ENCODE assay signal across 8 mouse cellular contexts in genomic region chr11:62553186-62553585, GRCm38 (mm10). TPM values are rescaled to one million over a fixed set of nuclear protein-coding genes. Genes with fewer than 3 reads are reported as not detected.
DNase-seq lines count a peak whose midpoint lies in the region; ATAC-seq and TF ChIP-seq lines count a peak whose summit lies in the region.

No protein-coding gene starts in this region.

- intact Hi-C loops in left cerebral cortex, adult 2 months (cut with DNase I): no loop called here
- intact Hi-C loops in left cerebral cortex, postnatal 36 days (cut with DNase I): no loop called here

- H3K4me2 ChIP-seq in embryonic facial prominence, embryonic 11.5 days (ENCODE audit: low read depth, low read length): peak overlapping the region; percentile 82
- peak overlapping the region; percentile 87 for H3K4me2 ChIP-seq in myocyte (ENCODE audit: low read depth)

- H3K27me3 ChIP-seq in embryonic facial prominence, embryonic 11.5 days (ENCODE audit: control insufficient read depth, insufficient read depth, low read length): no peaks in the 10 kb centered on the region
- no peaks in the 10 kb centered on the region for H3K27me3 ChIP-seq in myocyte (ENCODE audit: control insufficient read depth, insufficient read depth, insufficient read length)

- peak overlapping the region; percentile 53 for H3K4me3 ChIP-seq in left cerebral cortex, adult 2 months
- H3K4me3 ChIP-seq in embryonic facial prominence, embryonic 11.5 days (ENCODE audit: low read depth, low read length): peak overlapping the region; percentile 48
- peak overlapping the region; percentile 50 for H3K4me3 ChIP-seq in myocyte

- WGBS in embryonic facial prominence, embryonic 11.5 days: 58% methylated on average over 1 of the region's 1 CpGs

- H3ac ChIP-seq in myocyte (ENCODE audit: control insufficient read depth, insufficient read length): no peak overlapping the region

- H3K4me1 ChIP-seq in embryonic facial prominence, embryonic 11.5 days (ENCODE audit: control insufficient read depth, insufficient read depth, low read length): no peaks in the 10 kb centered on the region; the same call in 1 of the 2 replicates

- no peak for DNase-seq in left cerebral cortex, adult 2 months (ENCODE audit: extremely low spot score in 1 of 2, low spot score in 2 of 2)
- no peak for DNase-seq in left cerebral cortex, postnatal 36 days (ENCODE audit: low spot score in 2 of 2)
- DNase-seq in embryonic facial prominence, embryonic 11.5 days (ENCODE audit: low spot score): no peak
- DNase-seq in induced T-regulatory cell, adult 2 months (ENCODE audit: low read depth): peak; percentile 43
- DNase-seq in spleen, postnatal 10 days (ENCODE audit: low spot score in 2 of 2): no peak
- no peak for DNase-seq in adrenal gland, postnatal 10 days
- no peak for DNase-seq in kidney, adult 9 months

- no peak for ATAC-seq in embryonic facial prominence, embryonic 11.5 days (replicated peaks; ENCODE audit: insufficient number of reproducible peaks, low FRiP score, low TSS enrichment, low read depth)

- H3K36me3 ChIP-seq in embryonic facial prominence, embryonic 11.5 days (replicated peaks; ENCODE audit: control insufficient read depth, insufficient read depth, low read depth, low read length): peaks cover 4% of the 10 kb centered on the region; the same call in 1 of the 2 replicates
- peaks cover 17% of the 10 kb centered on the region for H3K36me3 ChIP-seq in myocyte (ENCODE audit: control insufficient read depth, insufficient read depth)

- H3K9ac ChIP-seq in embryonic facial prominence, embryonic 11.5 days (replicated peaks; ENCODE audit: low read length): peak overlapping the region; percentile 37; the same call in 1 of the 2 replicates

- no peak overlapping the region for H3K27ac ChIP-seq in left cerebral cortex, adult 2 months
- H3K27ac ChIP-seq in embryonic facial prominence, embryonic 11.5 days (replicated peaks; ENCODE audit: low read depth, low read length): no peak overlapping the region

- TF ChIP-seq CTCF in left cerebral cortex, adult 2 months (IDR thresholded peaks at IDR 0.05): no peak

- H3K9me3 ChIP-seq in embryonic facial prominence, embryonic 11.5 days (replicated peaks; ENCODE audit: control insufficient read depth, low read length): no peaks in the 10 kb centered on the region

- no peak for TF ChIP-seq POLR2A in myocyte (IDR thresholded peaks at IDR 0.05; ENCODE audit: insufficient read length, low read depth)

- peaks cover 32% of the 10 kb centered on the region for H3K79me2 ChIP-seq in myocyte (ENCODE audit: control insufficient read depth, insufficient read depth)

TF ChIP-seq in myocyte, 11 proteins besides CTCF, POLR2A, EP300 and RAD21:
- TF ChIP-seq TCF12 (IDR thresholded peaks at IDR 0.05; ENCODE audit: insufficient read depth, poor library complexity, severe bottlenecking): no peak
- TF ChIP-seq SRF (IDR thresholded peaks at IDR 0.05; ENCODE audit: control insufficient read depth, insufficient read length, low read depth): no peak
- TF ChIP-seq MYOD1 (IDR thresholded peaks at IDR 0.05; ENCODE audit: control insufficient read depth in 1 of 3, insufficient read length in 2 of 3, low read depth in 2 of 3): no peak
- TF ChIP-seq POLR2AphosphoS2 (IDR thresholded peaks at IDR 0.05; ENCODE audit: insufficient read length, low read depth): no peak
- no peak for TF ChIP-seq TCF3 (IDR thresholded peaks at IDR 0.05; ENCODE audit: insufficient read length, low read depth)
- TF ChIP-seq MAX (IDR thresholded peaks at IDR 0.05; ENCODE audit: low read depth): no peak
- no peak for TF ChIP-seq CEBPB (IDR thresholded peaks at IDR 0.05; ENCODE audit: insufficient read depth, poor library complexity, severe bottlenecking)
- TF ChIP-seq USF1 (IDR thresholded peaks at IDR 0.05; ENCODE audit: low read depth): no peak
- no peak for TF ChIP-seq MYOG (IDR thresholded peaks at IDR 0.05; ENCODE audit: control insufficient read depth in 1 of 3, insufficient read depth in 1 of 3, insufficient read length in 2 of 3, low read depth in 2 of 3)
- no peak for TF ChIP-seq E2F4 (IDR thresholded peaks at IDR 0.05; ENCODE audit: insufficient read depth)
- TF ChIP-seq REST (IDR thresholded peaks at IDR 0.05; ENCODE audit: insufficient read depth, insufficient read length): no peak

RNA-seq across cellular contexts. Expression of gene Ubb, which starts 2.2 kb away (rescaled TPM):
- 1,000 to 10,000 TPM; 1,603 to 1,693 TPM for total RNA-seq in left cerebral cortex, adult 2 months (2021)
- 1,000 to 10,000 TPM; 1,698 to 1,876 TPM for total RNA-seq in left cerebral cortex, postnatal 36 days (2021)
- polyA plus RNA-seq in embryonic facial prominence, embryonic 11.5 days (2014; fragmentation: Nextera tagmentation; extraction: Ambion mirVana): 3,780 and 3,916 TPM in 2 replicates
- 2,028 TPM for polyA plus RNA-seq in myocyte (2012; fragmentation: generic; extraction: Trizol)
- 1,000 to 10,000 TPM; 1,093 to 1,186 TPM for total RNA-seq in adrenal gland, postnatal 10 days (2021)

RNA-seq across cellular contexts. Expression of gene Cenpv, which starts 14.1 kb away (rescaled TPM):
- 10 to 100 TPM; 34.6 to 41.0 TPM for total RNA-seq in left cerebral cortex, adult 2 months (2021)
- total RNA-seq in left cerebral cortex, postnatal 36 days (2021): 10 to 100 TPM; 38.7 to 47.9 TPM
- polyA plus RNA-seq in embryonic facial prominence, embryonic 11.5 days (2014; fragmentation: Nextera tagmentation; extraction: Ambion mirVana): 46.2 and 49.8 TPM in 2 replicates
- 11.1 TPM for polyA plus RNA-seq in myocyte (2012; fragmentation: generic; extraction: Trizol)
- 10 to 100 TPM; 40.0 to 48.8 TPM for total RNA-seq in adrenal gland, postnatal 10 days (2021)

RNA-seq across cellular contexts. Expression of gene Trpv2, which starts 21.1 kb away (rescaled TPM):
- total RNA-seq in left cerebral cortex, adult 2 months (2021): 10 to 100 TPM; 17.1 to 18.7 TPM
- 10 to 100 TPM; 17.5 to 19.2 TPM for total RNA-seq in left cerebral cortex, postnatal 36 days (2021)
- 4.2 and 5.2 TPM in 2 replicates for polyA plus RNA-seq in embryonic facial prominence, embryonic 11.5 days (2014; fragmentation: Nextera tagmentation; extraction: Ambion mirVana)
- polyA plus RNA-seq in myocyte (2012; fragmentation: generic; extraction: Trizol): 5.4 TPM
- 1 to 10 TPM; 5.0 to 5.6 TPM for total RNA-seq in adrenal gland, postnatal 10 days (2021)
